Comparison of ENCODE assay signal across 22 mouse cellular contexts in genomic region chr6:121310984-121311383, GRCm38 (mm10). TPM values are rescaled to one million over a fixed set of nuclear protein-coding genes. Genes with fewer than 3 reads are reported as not detected.
DNase-seq lines count a peak whose midpoint lies in the region; ATAC-seq lines count a peak whose summit lies in the region.
"Had no signal": no experiment of that assay in that cellular context is flagged by ENCODE, and none has a peak within 500 bp of the region (broad histone marks: within the 10 kb centered on the region; RNA-seq: fewer than 3 reads in every experiment).

No protein-coding gene starts in this region.

- H3K9me3 ChIP-seq in liver, embryonic 12.5 days (replicated peaks) = no peaks in the 10 kb centered on the region
- no peaks in the 10 kb centered on the region for H3K9me3 ChIP-seq in midbrain, embryonic 14.5 days (ENCODE audit: control insufficient read depth, low read length)
- H3K9me3 ChIP-seq in midbrain, embryonic 13.5 days = no peaks in the 10 kb centered on the region
- H3K9me3 ChIP-seq: forebrain, embryonic 13.5 days; G1E; limb, embryonic 13.5 days had no signal

- H3K9ac ChIP-seq in liver, embryonic 12.5 days = no peak overlapping the region
- H3K9ac ChIP-seq in midbrain, embryonic 14.5 days (replicated peaks; ENCODE audit: low read length) = no peak overlapping the region
- no peak overlapping the region for H3K9ac ChIP-seq in midbrain, embryonic 13.5 days (replicated peaks)
- H3K9ac ChIP-seq: forebrain, embryonic 13.5 days; limb, embryonic 13.5 days had no signal

- peak; percentile 81 for DNase-seq in heart, adult 11 months
- no peak for DNase-seq in heart, adult 18-20 months
- peak; percentile 55 for DNase-seq in kidney, postnatal 10 days
- no peak for DNase-seq in midbrain, embryonic 14.5 days
- no peak for DNase-seq in layer of hippocampus, postnatal 36 days
- DNase-seq in thymus, adult 18-20 months = no peak
- DNase-seq: adrenal gland, adult 2 months; cerebellum, postnatal 25 days; layer of hippocampus, adult 9-11 months; lung, postnatal 10 days; right cerebral cortex, adult 18-20 months; thymus, adult 2 months had no signal

- WGBS in liver, embryonic 12.5 days (ENCODE audit: insufficient replicate concordance) = 55% methylated on average over 6 of the region's 6 CpGs
- WGBS in midbrain, embryonic 14.5 days = 93% methylated on average over 6 of the region's 6 CpGs
- WGBS in midbrain, embryonic 13.5 days = 89% methylated on average over 6 of the region's 6 CpGs

- ATAC-seq in liver, embryonic 12.5 days = peak; percentile 68
- no peak for ATAC-seq in midbrain, embryonic 14.5 days (ENCODE audit: low FRiP score, low TSS enrichment)
- no peak for ATAC-seq in midbrain, embryonic 13.5 days
- ATAC-seq: CD4-positive, CD25-positive, alpha-beta regulatory T cell, adult 4 months; forebrain, embryonic 13.5 days; inflammation-experienced regulatory T-cells, adult 6 months; midbrain, embryonic 16.5 days had no signal

- no peak overlapping the region for H3K4me2 ChIP-seq in liver, embryonic 12.5 days
- H3K4me2 ChIP-seq in midbrain, embryonic 14.5 days (ENCODE audit: low read length) = no peak overlapping the region
- no peak overlapping the region for H3K4me2 ChIP-seq in midbrain, embryonic 13.5 days (replicated peaks)
- H3K4me2 ChIP-seq: forebrain, embryonic 13.5 days; limb, embryonic 13.5 days had no signal

- H3K36me3 ChIP-seq in liver, embryonic 12.5 days = no peaks in the 10 kb centered on the region
- no peaks in the 10 kb centered on the region for H3K36me3 ChIP-seq in midbrain, embryonic 14.5 days (ENCODE audit: control insufficient read depth, insufficient read depth, low read length)
- no peaks in the 10 kb centered on the region for H3K36me3 ChIP-seq in midbrain, embryonic 13.5 days
- H3K36me3 ChIP-seq: G1E; limb, embryonic 13.5 days had no signal

- no peaks in the 10 kb centered on the region for H3K4me1 ChIP-seq in liver, embryonic 12.5 days
- H3K4me1 ChIP-seq in midbrain, embryonic 14.5 days (ENCODE audit: control insufficient read depth, insufficient read depth, low read length) = no peaks in the 10 kb centered on the region
- H3K4me1 ChIP-seq in midbrain, embryonic 13.5 days (replicated peaks) = no peaks in the 10 kb centered on the region
- H3K4me1 ChIP-seq: forebrain, embryonic 13.5 days; limb, embryonic 13.5 days had no signal

- no peaks in the 10 kb centered on the region for H3K27me3 ChIP-seq in liver, embryonic 12.5 days (replicated peaks)
- no peaks in the 10 kb centered on the region for H3K27me3 ChIP-seq in midbrain, embryonic 14.5 days (ENCODE audit: control insufficient read depth, insufficient read depth, low read length)
- no peaks in the 10 kb centered on the region for H3K27me3 ChIP-seq in midbrain, embryonic 13.5 days
- H3K27me3 ChIP-seq: forebrain, embryonic 13.5 days; limb, embryonic 13.5 days had no signal

- 0 out of 2 replicates have a peak overlapping the region, but pooled peaks have one; percentile 6 for H3K27ac ChIP-seq in liver, embryonic 12.5 days
- H3K27ac ChIP-seq in midbrain, embryonic 14.5 days (replicated peaks; ENCODE audit: low read depth, low read length) = no peak overlapping the region
- H3K27ac ChIP-seq in midbrain, embryonic 13.5 days = no peak overlapping the region
- H3K27ac ChIP-seq: forebrain, embryonic 13.5 days; limb, embryonic 13.5 days had no signal

- H3K4me3 ChIP-seq in liver, embryonic 12.5 days = no peak overlapping the region
- no peak overlapping the region for H3K4me3 ChIP-seq in midbrain, embryonic 14.5 days (replicated peaks; ENCODE audit: low read depth, low read length)
- no peak overlapping the region for H3K4me3 ChIP-seq in midbrain, embryonic 13.5 days (replicated peaks)
- H3K4me3 ChIP-seq: forebrain, embryonic 13.5 days; limb, embryonic 13.5 days had no signal

RNA-seq across cellular contexts. Expression of gene Slc6a13, which starts 11.0 kb away (rescaled TPM):
- total RNA-seq in heart, adult 18-20 months (2021) = under 1 TPM; 0.21 to 0.35 TPM
- 15.6 and 17.7 TPM in 2 replicates for polyA plus RNA-seq in liver, embryonic 12.5 days (2016; fragmentation: Nextera tagmentation; extraction: Ambion mirVana)
- 0.51 and 33.1 TPM in 2 replicates for polyA plus RNA-seq in midbrain, embryonic 14.5 days (2014; fragmentation: Nextera tagmentation; extraction: Ambion mirVana)
- 10 to 100 TPM in 1 of 2 experiments, 1 to 10 TPM in 1; 8.4 to 11.5 TPM for total RNA-seq in layer of hippocampus, postnatal 36 days (2021)
- 19.7 and 23.8 TPM in 2 replicates for polyA plus RNA-seq in midbrain, embryonic 13.5 days (2015; fragmentation: Nextera tagmentation; extraction: Ambion mirVana)

RNA-seq across cellular contexts. Expression of gene Slc6a12, which starts 31.9 kb away (rescaled TPM):
- not detected for total RNA-seq in heart, adult 18-20 months (2021)
- 0.87 and 0.94 TPM in 2 replicates for polyA plus RNA-seq in liver, embryonic 12.5 days (2016; fragmentation: Nextera tagmentation; extraction: Ambion mirVana)
- polyA plus RNA-seq in midbrain, embryonic 14.5 days (2014; fragmentation: Nextera tagmentation; extraction: Ambion mirVana) = 1.6 TPM in 1 of 2 replicates, not detected in the other
- 1 to 10 TPM; 2.3 to 3.8 TPM for total RNA-seq in layer of hippocampus, postnatal 36 days (2021)
- 0.52 and 1.3 TPM in 2 replicates for polyA plus RNA-seq in midbrain, embryonic 13.5 days (2015; fragmentation: Nextera tagmentation; extraction: Ambion mirVana)
- total RNA-seq: G1E; hematopoietic stem cell, adult 5-6 weeks had no signal
- polyA plus RNA-seq: CD4-positive, CD25-positive, alpha-beta regulatory T cell, adult 4 months; G1E; heart, embryonic 14.5 days; inflammation-experienced regulatory T-cells, adult 6 months; limb, embryonic 13.5 days had no signal

Comparison
In these comparisons a context has a peak if more than half of its experiments do, and no peak if none do; other contexts are left out.
1. DNase-seq: peak in heart, adult 11 months (single experiment) and kidney, postnatal 10 days (single experiment); none in heart, adult 18-20 months (0 of 2), midbrain, embryonic 14.5 days (single experiment), layer of hippocampus, postnatal 36 days (0 of 2) and thymus, adult 18-20 months (0 of 2).